Mouse (Mus musculus) thymus, postnatal 14 days (tissue): ENCODE data around the gene Gtpbp10.
A peak's percentile ranks its signal among the peaks of the same experiment; 100 is the strongest.

Experiments used
- DNase-seq: peaks from one replicate; pipeline ENCODE4 v3.0.0; 2021

Gtpbp10 gene

DNA sequence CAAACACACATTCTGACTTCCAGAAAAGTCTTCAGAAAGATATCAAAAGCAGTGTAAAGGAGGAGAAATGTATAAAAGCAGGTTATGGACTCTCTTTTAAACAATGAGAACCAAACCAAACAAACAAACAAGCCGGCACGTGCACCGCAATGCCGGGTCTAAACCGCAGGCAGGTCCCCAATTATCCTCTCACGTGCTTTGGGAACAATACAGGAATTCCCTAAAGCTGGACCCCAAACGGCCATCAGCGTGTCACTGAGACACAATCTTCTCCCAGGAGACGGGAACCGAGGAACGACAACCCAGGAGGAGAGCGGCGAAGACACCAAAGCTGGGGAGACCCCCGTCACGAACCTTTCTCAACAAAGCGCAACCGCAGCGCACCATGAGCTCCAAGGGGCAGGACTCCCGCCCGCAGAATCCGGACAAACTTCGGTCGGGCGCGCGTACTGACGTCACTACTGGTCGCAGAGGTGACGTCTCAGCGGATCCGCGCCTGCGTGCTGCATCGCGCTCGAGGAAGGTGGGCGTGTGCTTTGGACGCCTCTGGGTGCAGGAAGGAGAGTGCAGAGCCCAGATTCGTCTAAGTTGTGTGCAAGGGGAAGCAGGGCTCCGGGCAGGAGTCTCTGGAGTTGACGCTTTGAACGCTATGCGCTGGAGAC is at the start of gene Gtpbp10:
TSS of gene Gtpbp10 (minus strand) at position 460 of the 662 bp plus-strand sequence.
- DNase-seq, result peak; percentile 92

GRCm38 (mm10) chr5:5587686-5588085 is 28.3 kb upstream of the Gtpbp10 start:
- DNase-seq, result no peak

DNA sequence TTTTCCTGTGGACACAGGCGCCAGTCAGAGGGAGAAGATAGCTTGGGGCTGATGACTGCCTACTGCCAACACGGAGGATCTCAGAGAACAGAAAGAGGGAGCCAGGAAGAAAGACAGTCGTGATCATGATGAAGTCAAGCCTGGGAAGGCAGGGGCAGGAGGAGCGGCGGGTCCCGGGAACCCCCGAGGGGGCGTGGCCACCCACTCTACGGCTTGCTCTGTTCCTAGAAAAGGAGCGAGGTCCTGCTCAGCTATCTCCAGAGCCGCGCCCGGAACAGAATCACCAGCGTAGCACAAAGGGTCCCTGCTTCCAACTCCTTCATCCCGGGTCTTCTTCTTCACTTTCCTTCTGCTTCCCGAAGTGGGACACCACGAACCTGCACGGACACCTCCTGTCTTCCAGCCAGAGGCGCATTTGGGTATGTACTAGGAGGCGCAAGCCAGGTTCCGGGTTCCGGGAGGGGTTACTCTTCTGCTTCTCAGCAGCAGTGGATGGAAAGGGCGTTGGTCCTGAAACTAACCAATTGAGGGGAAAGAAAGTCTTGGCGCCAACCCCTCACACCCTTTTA is 14.5 kb upstream of the Gtpbp10 start, which contains the start of gene Gm8773:
TSS of gene Gm8773 (plus strand) at position 51 of the 569 bp plus-strand sequence.
- DNase-seq, result no peak

GRCm38 (mm10) chr5:5562435-5562834 is 3.1 kb upstream of the Gtpbp10 start:
- DNase-seq, result no peak

DNA sequence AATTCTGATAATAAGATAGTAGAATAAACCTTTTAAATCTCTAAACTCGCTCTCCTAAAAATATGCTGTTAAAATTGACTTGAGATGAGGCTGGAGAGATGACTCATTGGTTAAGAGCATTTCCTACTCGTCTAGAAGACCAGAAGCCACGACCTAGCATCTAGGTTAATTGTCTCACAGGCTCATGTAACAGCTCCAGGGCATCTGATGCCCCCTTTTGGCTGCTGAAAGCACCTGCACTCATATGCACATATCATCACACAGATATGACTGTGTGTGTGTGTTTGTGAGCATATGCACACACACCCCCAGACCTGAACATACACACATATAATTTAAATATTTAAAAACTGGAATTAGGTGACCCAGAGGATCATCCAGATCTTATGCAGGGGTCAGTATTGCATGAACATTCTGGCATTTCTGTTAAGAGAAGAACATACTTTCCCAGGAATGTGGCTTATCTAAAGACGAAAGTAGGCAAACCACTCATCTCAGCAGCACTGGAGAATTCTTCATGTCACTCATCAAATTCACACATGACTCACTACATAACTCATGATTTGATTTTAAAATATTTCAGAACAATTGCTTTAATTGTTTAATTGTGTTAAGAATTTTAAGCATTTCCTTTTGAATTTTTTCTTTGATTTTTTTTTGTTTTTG is 1.8 kb upstream of the Gtpbp10 start:
- DNase-seq, result no peak

DNA sequence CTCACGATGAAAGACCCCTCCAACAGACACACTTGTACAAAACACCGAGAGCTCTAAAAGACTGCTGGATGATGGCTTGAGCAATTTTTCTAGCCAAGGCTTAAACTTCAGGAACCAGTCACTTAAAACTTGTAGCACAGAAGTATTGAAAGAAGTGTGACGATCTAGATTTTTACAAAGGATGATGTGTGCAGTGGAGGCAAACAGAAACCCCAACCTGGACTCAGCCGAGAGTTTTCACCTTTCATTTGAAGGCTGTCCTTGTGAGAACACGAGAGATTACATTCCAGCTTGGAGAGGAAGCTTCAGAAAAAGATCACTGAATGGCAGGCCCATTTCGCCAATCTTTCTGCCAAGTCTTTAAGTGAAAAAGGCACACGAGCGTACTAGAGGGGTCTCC is 460 bp upstream of the Gtpbp10 start:
- no peak for DNase-seq

- no peak for DNase-seq
Measured at GRCm38 (mm10) chr5:5551110-5551509, 8.2 kb downstream of the Gtpbp10 start.

DNA sequence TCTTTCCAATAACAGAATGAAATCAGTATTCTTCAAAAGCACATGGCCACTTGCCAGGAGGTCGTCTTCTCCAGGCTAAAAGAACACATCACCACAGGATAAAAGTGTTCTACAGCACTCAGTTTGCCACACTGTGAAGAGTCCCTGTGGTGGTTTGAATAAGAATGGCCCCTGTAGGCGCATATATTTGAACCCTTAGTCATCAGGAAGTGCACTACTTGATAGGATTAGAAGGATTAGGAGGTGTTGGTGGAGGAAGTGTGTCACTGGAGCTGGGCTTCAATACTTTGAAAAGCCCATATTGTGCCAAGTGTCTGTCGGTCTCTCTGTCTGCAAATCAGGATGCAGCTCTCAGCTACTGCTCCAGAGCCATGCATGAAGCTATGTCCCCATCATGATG is 19.0 kb downstream of the Gtpbp10 start:
- DNase-seq, result no peak

- DNase-seq, result no peak
Measured at GRCm38 (mm10) chr5:5539771-5540170, 19.6 kb downstream of the Gtpbp10 start.

- DNase-seq, result no peak
Measured at GRCm38 (mm10) chr5:5536131-5536530, 23.2 kb downstream of the Gtpbp10 start.

DNA sequence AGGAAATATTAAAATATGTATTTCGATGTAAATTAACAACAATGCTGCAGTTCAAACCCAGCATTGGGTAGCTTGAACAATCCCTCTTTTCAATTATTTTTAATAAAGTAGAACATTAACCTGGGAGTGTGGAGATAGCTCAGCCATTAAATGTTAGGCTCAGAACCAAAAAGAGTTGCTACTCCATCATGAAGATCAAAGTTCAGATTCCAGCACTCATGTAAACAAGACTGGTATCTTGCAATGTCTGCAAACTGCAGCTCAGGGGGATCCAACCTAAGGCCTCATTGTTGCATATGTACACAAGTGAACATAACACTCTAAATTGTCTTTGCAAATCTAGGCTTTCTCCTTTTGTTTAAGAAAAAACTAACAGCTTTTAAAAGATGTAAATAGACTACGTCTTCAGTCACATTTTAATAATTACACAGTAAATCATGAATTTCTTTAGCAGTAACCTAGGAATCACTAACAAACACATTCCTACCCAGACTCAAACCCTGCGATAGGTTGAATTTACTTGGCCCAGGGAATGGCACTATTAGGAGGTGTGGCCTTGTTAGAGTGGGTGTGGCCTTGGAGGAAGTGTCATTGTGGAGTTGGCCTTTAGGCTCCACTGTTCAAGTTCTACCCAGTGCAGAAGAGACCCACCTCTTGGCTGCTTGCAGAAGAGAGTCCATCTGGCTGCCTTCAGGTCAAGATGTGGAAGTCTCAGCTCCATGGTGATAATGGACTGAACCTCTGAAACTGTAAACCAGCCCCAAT is 25.5 kb downstream of the Gtpbp10 start:
- no peak for DNase-seq

GRCm38 (mm10) chr5:5515411-5515810 is 43.9 kb downstream of the Gtpbp10 start:
- no peak for DNase-seq

DNA sequence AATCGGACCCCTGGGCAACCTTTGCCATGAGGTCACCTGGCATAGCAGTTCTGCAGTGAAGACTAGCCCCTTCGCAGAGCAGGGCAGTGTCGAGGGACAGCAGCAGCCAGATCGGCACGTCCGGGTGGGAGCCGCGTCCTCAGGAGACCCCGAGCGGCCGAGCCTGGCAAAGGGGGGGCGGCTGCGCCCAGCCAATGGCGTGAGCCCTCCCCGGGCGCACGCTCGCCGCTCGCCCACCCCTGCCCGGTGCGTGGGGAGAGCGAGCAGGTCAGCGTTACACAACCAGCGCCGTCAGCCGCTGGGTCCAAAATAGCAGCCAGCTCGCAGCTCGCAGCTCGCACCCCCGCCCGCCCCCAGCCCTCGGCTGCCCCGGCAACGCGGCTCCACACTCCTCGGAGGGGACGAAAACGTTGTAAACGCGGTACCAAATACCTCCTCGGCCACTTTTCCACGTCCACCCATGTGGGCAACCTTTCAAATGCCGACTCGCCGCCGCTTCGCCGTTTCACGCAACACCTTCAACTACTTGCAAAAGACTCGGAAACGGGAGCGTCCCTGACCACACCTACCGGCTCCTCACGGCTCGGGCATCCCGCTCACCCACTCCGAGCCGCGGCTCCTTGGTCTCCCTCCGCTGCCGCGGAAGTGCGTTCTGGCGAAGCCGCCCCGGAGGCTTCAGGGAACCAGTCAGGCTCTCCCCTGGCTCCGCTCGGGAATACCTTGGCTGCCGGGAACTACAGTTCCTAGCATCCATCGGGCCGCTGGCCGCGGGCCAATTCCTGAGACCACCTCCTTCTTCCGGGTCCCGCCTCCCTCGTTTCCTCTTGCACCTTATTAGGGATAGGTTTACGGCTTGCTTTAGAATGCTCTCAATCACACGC is 44.9 kb downstream of the Gtpbp10 start, which contains the start of gene Cldn12:
TSS of gene Cldn12 (minus strand) at position 763 of the 881 bp plus-strand sequence.
- peak; percentile 61 for DNase-seq

- no peak for DNase-seq
Measured at GRCm38 (mm10) chr5:5511401-5511800, 47.9 kb downstream of the Gtpbp10 start.

GRCm38 (mm10) chr5:5510989-5511388 is 48.3 kb downstream of the Gtpbp10 start:
- no peak for DNase-seq

GRCm38 (mm10) chr5:5510304-5510887 is 48.9 kb downstream of the Gtpbp10 start:
- no peak for DNase-seq

- no peak for DNase-seq
Measured at GRCm38 (mm10) chr5:5508231-5508630, 51.1 kb downstream of the Gtpbp10 start.

- DNase-seq, result peak; percentile 23
Measured at GRCm38 (mm10) chr5:5507701-5508225, 51.6 kb downstream of the Gtpbp10 start.

GRCm38 (mm10) chr5:5504456-5504855 is 54.9 kb downstream of the Gtpbp10 start:
- no peak for DNase-seq

GRCm38 (mm10) chr5:5503381-5503780 is 56.0 kb downstream of the Gtpbp10 start:
- no peak for DNase-seq

DNA sequence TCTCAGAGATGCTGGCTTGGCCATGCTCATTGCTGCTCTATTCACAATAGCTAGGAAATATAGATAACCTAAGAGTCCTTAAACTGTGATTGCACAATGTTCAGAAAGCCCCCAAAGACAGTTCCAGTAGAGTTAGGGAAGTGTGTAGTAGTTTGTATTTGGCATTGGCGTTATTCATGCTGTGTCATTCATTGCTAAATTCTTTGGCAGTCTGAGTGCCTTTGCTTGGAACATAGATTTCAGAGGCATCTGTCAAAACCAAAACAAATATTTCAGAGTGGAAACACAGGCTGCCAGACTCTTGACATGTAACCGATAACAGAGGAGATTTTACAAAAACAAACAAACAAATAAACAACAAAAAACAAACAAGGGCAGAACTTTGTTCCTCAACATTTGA is 57.8 kb downstream of the Gtpbp10 start:
- no peak for DNase-seq

GRCm38 (mm10) chr5:5496393-5496792 is 62.9 kb downstream of the Gtpbp10 start:
- no peak for DNase-seq
